Mouse (Mus musculus): ENCODE measurements around the gene Rgs9.

- TF ChIP-seq CTCF (IDR thresholded peaks at IDR 0.05; ENCODE audit: extremely low read depth, insufficient read length, insufficient replicate concordance, low read depth, low read length) (no peak), POLR2A (IDR thresholded peaks at IDR 0.05; ENCODE audit: low read depth, low read length) (no peak)
Observed at GRCm38 (mm10) chr11:109343558-109343957, 45.6 kb upstream of the Rgs9 start.

All from small intestine, adult 2 months (tissue).